Mouse (Mus musculus) forebrain, embryonic 15.5 days (tissue): ENCODE results near the gene Myl9. TPM values are rescaled to one million over a fixed set of nuclear protein-coding genes. Genes with fewer than 3 reads are reported as not detected.

Source experiments
- ATAC-seq: fragments of 200-750 bp; cut with Nextera tagmentation; replicated peaks from 2 replicates; pipeline ENCODE4 v1.8.0; 2017; ENCODE audit warnings: mild to moderate bottlenecking, moderate TSS enrichment, moderate library complexity
- H3K27ac ChIP-seq: fragments of 300-500 bp; sonication (generic); replicated peaks from 2 replicates; pipeline ENCODE4 v1.5.1; 2015; ENCODE audit warnings: mild to moderate bottlenecking, inconsistent platforms
- H3K27me3 ChIP-seq: fragments of 300-500 bp; sonication (generic); 2 replicates; pipeline ENCODE4 v1.6.1; 2015; ENCODE audit warnings: inconsistent platforms
- H3K36me3 ChIP-seq: fragments of 300-500 bp; sonication (generic); 2 replicates; pipeline ENCODE4 v1.6.1; 2015; ENCODE audit warnings: mild to moderate bottlenecking, inconsistent platforms
- H3K4me1 ChIP-seq: fragments of 300-500 bp; sonication (generic); 2 replicates; pipeline ENCODE4 v1.6.1; 2015; ENCODE audit warnings: inconsistent platforms
- H3K4me2 ChIP-seq: fragments of 300-500 bp; sonication (generic); replicated peaks from 2 replicates; pipeline ENCODE4 v1.6.1; 2015; ENCODE audit warnings: mild to moderate bottlenecking, inconsistent platforms
- H3K4me3 ChIP-seq: fragments of 300-500 bp; sonication (generic); 2 replicates; pipeline ENCODE4 v1.5.1; 2015; ENCODE audit warnings: mild to moderate bottlenecking, inconsistent platforms
- H3K9ac ChIP-seq: fragments of 300-500 bp; sonication (generic); replicated peaks from 2 replicates; pipeline ENCODE4 v1.6.1; 2015; ENCODE audit warnings: mild to moderate bottlenecking, inconsistent platforms
- H3K9me3 ChIP-seq: fragments of 300-500 bp; sonication (generic); 2 replicates; pipeline ENCODE4 v1.6.1; 2016; ENCODE audit warnings: inconsistent platforms
- WGBS: fragments of 180-500 bp; shearing (Covaris S2); methylation state at CpG from one replicate; pipeline ENCODE4 v1.1.7; 2015; ENCODE audit warnings: mixed read lengths; 5-methylcytosine and 5-hydroxymethylcytosine counted together
- polyA plus RNA-seq: library from polyadenylated mRNA; unstranded; fragments of >200 nt; fragmentation: Nextera tagmentation; extraction: Ambion mirVana; gene quantifications from 2 replicates; pipeline ENCODE4 v1.2.1, GENCODE M21; 2015

Gene Myl9
- polyA plus RNA-seq, 1 experiment from 2014 or later = 34.2 TPM

DNA sequence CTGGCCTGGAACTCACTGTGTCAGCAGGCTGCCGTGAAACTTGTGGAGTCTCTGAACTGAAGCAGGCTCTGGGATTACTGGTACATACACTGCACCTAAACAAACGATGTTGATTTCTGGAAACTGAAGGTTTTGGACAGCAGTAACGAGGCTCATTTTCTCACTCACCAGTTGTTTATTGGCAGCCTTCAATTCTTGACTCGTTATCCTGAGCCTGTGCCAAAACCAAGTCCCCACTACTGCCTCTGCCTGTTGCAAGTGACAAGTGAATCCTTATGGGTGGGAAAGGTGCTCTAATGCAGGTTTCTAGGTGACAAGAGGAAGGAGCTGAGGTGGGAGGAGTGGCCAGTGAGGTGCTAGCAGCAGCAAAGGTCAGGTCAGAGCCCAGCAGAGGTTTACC is 33.2 kb upstream of the Myl9 start:
- Histone ChIP-seq H3K4me1 (peaks cover 36% of the 10 kb centered on the region), H3K9me3 (no peaks in the 10 kb centered on the region), H3K27me3 (no peaks in the 10 kb centered on the region), H3K4me3 (no peak overlapping the region), H3K9ac (no peak overlapping the region), H3K27ac (no peak overlapping the region), H3K36me3 (peaks cover 12% of the 10 kb centered on the region; the same call in 1 of the 2 replicates), H3K4me2 (no peak overlapping the region)
- WGBS = 15% methylated on average over 4 of the region's 4 CpGs
- ATAC-seq = no peak

DNA sequence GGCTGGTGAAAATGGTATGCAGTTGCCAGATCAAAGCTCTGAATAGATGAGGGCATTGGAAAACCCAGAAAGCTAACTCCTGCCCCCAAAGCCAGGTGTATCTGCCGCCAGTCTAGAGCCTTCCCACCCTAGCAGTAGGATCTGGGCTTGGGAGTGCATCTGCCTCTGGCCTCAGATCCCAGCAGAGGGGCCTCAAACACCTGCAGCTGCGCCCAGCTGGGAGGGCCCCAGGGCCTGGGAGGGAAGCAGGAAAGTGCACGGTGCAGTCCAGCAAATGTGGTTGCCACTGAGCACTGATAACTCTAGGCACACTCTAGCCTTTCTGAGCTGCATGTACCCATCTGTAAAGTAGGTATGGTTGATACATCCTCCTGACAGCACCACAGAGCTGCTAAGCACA is 32.0 kb upstream of the Myl9 start:
- Histone ChIP-seq H3K9ac (no peak overlapping the region), H3K27me3 (no peaks in the 10 kb centered on the region), H3K36me3 (peaks cover 24% of the 10 kb centered on the region), H3K27ac (no peak overlapping the region), H3K4me2 (no peak overlapping the region), H3K9me3 (no peaks in the 10 kb centered on the region), H3K4me1 (peaks cover 31% of the 10 kb centered on the region), H3K4me3 (no peak overlapping the region)
- 71% methylated on average over 3 of the region's 3 CpGs for WGBS
- ATAC-seq = no peak

DNA sequence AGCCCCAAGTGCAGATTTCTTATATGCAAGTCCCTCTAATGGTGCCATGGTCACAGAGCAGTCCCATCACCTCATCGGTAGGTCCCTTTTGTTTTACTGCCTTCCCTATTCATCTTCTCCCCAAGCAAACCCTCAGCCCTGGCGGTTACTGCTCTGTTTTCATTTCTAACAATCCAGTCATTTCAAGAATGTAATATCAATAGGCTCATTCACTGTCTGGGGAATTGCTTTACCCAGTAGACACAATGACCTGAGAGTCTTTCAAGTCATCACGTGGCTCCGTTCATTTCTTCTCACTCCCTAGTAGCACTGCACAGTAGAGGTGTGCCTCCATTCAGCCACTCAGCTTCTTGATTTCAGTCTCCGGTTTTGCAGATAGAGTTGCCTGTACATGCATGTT is 30.8 kb upstream of the Myl9 start:
- no peak overlapping the region for H3K4me2 ChIP-seq
- ATAC-seq = no peak
- H3K9ac ChIP-seq = no peak overlapping the region
- H3K9me3 ChIP-seq = no peaks in the 10 kb centered on the region
- no peaks in the 10 kb centered on the region for H3K27me3 ChIP-seq
- H3K4me3 ChIP-seq = no peak overlapping the region
- no peak overlapping the region for H3K27ac ChIP-seq
- WGBS = 51% methylated on average over 5 of the region's 5 CpGs
- H3K4me1 ChIP-seq = peaks cover 31% of the 10 kb centered on the region
- H3K36me3 ChIP-seq = peaks cover 35% of the 10 kb centered on the region

DNA sequence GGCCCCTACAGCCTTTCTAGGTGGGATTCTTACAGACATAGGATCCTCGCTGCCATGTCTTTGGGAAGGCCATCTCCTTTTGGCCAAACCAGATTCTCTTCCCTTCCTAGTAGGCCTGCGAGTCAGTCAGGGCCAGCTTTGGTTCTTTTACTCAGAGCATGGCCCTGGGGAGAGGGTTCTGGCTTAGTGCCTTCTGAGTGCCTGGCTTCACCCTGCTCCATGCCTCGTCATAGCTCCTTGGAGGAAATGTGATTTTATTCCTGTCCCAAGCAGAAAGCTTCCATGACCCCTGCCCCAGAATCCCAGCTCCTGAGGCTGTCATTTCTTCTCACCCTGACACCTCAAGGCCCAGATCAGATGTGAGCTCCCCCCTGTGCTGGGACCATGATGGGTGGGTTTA is 27.9 kb upstream of the Myl9 start:
- ATAC-seq = no peak
- Histone ChIP-seq H3K4me3 (no peak overlapping the region), H3K9ac (no peak overlapping the region), H3K4me2 (no peak overlapping the region), H3K27me3 (no peaks in the 10 kb centered on the region), H3K4me1 (peaks cover 5% of the 10 kb centered on the region), H3K27ac (no peak overlapping the region), H3K36me3 (peaks cover 59% of the 10 kb centered on the region), H3K9me3 (no peaks in the 10 kb centered on the region)
- WGBS = 94% methylated on average over 3 of the region's 3 CpGs

DNA sequence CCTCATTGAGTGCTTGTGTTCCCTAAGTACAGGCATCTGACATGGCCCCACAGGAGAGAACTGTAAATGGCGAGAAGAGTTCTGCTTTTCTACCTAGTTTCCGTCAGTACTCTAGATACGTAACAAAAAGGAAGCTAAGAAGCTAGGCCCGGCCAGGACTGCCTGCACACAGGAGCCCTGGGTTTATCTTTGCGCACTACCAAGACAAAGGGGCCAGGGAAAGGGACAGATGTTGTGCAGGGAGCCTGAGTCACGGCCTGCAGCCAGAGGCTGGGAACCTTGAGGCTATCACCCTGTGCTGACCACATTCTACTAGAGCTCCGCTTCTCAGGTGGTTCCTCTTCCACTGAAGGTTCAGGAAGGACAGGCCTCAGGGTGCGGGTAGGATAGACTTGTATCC is 25.5 kb upstream of the Myl9 start:
- Histone ChIP-seq H3K27ac (no peak overlapping the region), H3K4me2 (no peak overlapping the region), H3K27me3 (no peaks in the 10 kb centered on the region), H3K9me3 (no peaks in the 10 kb centered on the region), H3K36me3 (peaks cover 80% of the 10 kb centered on the region), H3K9ac (no peak overlapping the region), H3K4me1 (no peaks in the 10 kb centered on the region), H3K4me3 (no peak overlapping the region)
- 91% methylated on average over 8 of the region's 8 CpGs for WGBS
- ATAC-seq = no peak

DNA sequence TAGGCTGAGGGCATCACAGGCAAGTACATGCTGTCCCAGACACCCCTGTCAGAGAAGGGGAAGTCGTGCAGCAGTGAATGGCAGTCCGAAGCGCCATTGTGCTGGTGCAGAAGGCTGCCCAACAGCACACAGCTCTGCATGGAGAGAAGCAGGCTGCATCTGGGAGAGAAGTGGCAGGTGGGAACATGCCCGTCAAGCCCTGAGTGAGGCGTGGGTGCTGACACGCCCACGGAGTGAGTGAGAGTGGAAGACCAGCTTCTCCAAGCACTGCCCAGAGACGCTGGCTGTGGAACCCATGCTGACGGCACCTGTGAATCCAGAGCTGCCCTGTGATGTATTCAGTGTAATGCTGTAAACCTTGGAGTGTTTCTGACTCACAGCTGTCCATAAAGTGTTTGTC is 18.3 kb upstream of the Myl9 start:
- Histone ChIP-seq H3K27ac (no peak overlapping the region), H3K4me2 (no peak overlapping the region), H3K4me3 (no peak overlapping the region), H3K9me3 (no peaks in the 10 kb centered on the region), H3K36me3 (peaks cover 93% of the 10 kb centered on the region), H3K4me1 (no peaks in the 10 kb centered on the region), H3K9ac (no peak overlapping the region), H3K27me3 (no peaks in the 10 kb centered on the region)
- ATAC-seq = 0 out of 2 replicates have a peak, but pooled peaks have one; percentile 6
- 98% methylated on average over 9 of the region's 9 CpGs for WGBS

DNA sequence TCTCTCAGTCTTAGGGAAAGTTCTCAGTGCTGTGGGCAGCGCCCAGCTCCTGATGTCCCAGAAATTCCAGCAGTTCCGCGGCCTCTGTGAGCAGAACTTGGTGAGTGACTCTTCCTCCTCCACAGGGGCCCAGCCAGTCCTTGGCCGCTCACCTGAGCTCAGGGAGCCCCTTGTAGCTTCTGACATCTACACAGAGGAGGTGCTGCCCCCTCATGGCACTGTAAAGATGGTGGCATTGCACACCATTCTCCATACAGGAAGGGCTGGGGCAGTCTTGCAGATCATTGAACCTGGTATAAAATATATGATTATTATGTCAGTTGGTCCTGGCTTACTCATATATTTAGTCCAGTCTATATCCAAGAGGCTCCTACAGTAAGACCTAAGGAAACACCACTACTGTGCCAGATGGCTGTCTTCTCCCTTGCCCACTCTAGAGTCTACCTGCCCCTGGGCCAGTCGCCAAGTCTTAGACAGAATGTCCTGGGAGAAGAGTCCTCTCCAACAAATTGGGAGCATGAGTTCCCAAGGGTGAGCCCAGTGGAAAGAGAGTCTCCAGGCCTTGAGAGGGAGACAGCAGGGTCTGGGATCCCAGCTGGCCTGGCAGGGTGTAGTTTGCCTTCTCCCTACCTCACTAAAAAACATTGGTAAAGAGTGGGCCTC is 14.2 kb upstream of the Myl9 start:
- Histone ChIP-seq H3K27ac (no peak overlapping the region), H3K36me3 (peaks cover 81% of the 10 kb centered on the region), H3K4me3 (no peak overlapping the region), H3K9ac (no peak overlapping the region), H3K4me2 (no peak overlapping the region), H3K9me3 (no peaks in the 10 kb centered on the region), H3K4me1 (no peaks in the 10 kb centered on the region), H3K27me3 (no peaks in the 10 kb centered on the region)
- ATAC-seq = no peak; the same call in 1 of the 2 replicates
- 92% methylated on average over 5 of the region's 5 CpGs for WGBS

DNA sequence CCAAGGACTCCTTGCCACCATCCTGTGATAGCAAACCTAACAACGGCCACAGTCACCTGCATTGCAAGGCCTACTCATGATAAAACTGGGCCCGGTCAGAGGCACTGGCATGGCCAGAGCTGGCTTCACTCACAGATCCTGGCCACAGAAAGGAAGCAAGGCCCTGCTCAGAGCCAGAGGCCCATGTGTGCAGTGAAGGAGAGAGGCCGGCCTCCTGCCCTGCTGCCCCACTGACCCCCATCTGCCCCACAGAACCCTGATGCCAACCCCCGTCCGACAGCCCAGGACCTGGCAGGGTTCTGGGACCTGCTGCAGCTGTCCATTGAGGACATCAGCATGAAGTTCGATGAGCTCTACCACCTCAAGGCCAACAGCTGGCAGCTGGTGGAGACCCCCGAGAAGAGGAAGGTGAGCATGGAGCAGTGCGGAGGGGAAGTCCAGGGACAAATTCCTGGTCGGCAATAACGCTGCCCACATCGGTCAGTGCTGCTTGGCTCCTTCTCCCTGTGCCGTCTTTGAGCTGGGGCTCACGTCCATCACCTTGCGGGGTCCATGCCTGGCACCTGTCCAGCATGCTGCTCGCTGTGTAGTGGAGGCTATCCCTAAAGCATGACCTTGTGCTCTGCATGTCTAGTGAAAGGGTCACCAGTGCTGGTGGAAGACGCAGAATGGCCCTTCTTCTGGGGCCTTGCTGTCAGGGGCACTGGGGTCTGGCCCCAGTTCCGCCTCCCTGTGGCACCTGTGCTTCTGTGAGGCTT is 13.5 kb upstream of the Myl9 start:
- H3K9me3 ChIP-seq = no peaks in the 10 kb centered on the region
- 95% methylated on average over 17 of the region's 17 CpGs for WGBS
- ATAC-seq = no peak

DNA sequence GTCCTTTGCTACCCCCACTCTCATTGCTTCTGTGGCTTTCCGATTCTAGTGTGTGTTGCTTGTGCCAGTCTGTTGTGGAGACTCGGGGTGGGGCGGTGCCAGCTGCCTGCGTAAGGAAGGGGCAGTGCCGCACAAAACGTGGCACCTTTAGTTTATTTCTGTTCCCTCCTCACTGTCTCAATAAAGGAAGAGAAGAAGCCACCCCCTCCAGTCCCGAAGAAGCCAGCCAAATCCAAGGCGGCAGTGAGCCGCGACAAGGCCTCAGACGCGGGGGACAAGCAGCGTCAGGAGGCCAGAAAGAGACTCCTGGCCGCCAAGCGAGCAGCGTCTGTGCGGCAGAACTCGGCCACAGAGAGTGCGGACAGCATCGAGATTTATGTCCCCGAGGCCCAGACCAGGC is 12.7 kb upstream of the Myl9 start:
- ATAC-seq = no peak
- 89% methylated on average over 21 of the region's 21 CpGs for WGBS
- H3K27me3 ChIP-seq = no peaks in the 10 kb centered on the region
- 0 out of 2 replicates have a peak, but pooled peaks cover 6% of the 10 kb centered on the region for H3K4me1 ChIP-seq
- H3K4me3 ChIP-seq = no peak overlapping the region
- no peak overlapping the region for H3K4me2 ChIP-seq
- peaks cover 66% of the 10 kb centered on the region for H3K36me3 ChIP-seq
- H3K27ac ChIP-seq = no peak overlapping the region
- H3K9ac ChIP-seq = no peak overlapping the region
- no peaks in the 10 kb centered on the region for H3K9me3 ChIP-seq

More for the DNA sequence above, 13.5 kb upstream of the Myl9 start:
- Histone ChIP-seq H3K27me3 (no peaks in the 10 kb centered on the region), H3K27ac (no peak overlapping the region), H3K36me3 (peaks cover 74% of the 10 kb centered on the region), H3K4me3 (no peak overlapping the region), H3K4me2 (no peak overlapping the region), H3K4me1 (0 out of 2 replicates have a peak, but pooled peaks cover 4% of the 10 kb centered on the region), H3K9ac (no peak overlapping the region)

DNA sequence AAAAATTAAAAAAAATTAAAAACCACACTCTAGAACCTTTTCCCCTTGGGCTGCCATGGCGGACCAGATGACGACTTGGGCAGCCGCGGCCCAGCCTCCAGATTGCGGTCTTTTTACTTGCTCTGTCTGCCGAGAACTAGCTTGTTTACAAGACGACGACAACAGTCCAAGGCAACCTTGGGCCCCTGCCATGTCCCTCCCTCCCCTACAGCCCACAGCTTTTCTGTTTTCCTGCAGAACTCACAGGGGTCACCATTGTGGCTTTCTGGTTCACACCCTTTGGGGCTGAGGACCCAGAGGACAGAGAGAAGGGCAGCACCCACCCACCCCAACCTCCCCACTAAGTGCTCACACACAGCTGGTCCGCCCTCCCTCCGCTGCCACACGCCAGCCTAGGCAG is 12.1 kb upstream of the Myl9 start:
- no peaks in the 10 kb centered on the region for H3K9me3 ChIP-seq
- H3K4me1 ChIP-seq = 0 out of 2 replicates have a peak, but pooled peaks cover 6% of the 10 kb centered on the region
- H3K9ac ChIP-seq = no peak overlapping the region
- H3K4me2 ChIP-seq = no peak overlapping the region
- WGBS = 76% methylated on average over 11 of the region's 11 CpGs
- no peak overlapping the region; the same call in 1 of the 2 replicates for H3K27ac ChIP-seq
- no peak overlapping the region for H3K4me3 ChIP-seq
- peaks cover 60% of the 10 kb centered on the region for H3K36me3 ChIP-seq
- no peaks in the 10 kb centered on the region for H3K27me3 ChIP-seq
- ATAC-seq = no peak

DNA sequence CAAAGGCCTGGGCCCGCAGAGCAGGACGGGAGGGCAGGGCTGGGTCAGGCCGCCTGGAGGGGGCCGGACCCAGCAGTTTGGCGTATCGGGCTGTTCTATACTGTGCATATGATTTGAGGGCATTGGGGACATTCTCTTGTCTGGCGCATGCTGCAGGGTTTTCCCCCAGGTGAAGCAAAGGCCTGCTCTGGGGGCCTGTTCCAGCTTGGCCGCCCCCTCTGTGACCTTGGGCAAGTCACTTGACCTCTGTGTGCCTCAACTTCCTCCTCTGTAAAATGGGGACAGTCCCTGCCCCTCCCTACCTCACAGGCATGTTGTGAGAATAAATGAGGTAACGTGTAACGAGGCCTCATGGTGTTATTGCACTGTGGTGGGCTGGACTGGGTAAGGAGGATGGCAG is 11.2 kb upstream of the Myl9 start:
- 94% methylated on average over 10 of the region's 10 CpGs for WGBS
- Histone ChIP-seq H3K27ac (no peak overlapping the region), H3K9me3 (no peaks in the 10 kb centered on the region), H3K4me1 (0 out of 2 replicates have a peak, but pooled peaks cover 6% of the 10 kb centered on the region), H3K27me3 (no peaks in the 10 kb centered on the region), H3K4me3 (no peak overlapping the region), H3K4me2 (no peak overlapping the region), H3K9ac (no peak overlapping the region), H3K36me3 (peaks cover 50% of the 10 kb centered on the region)
- ATAC-seq = no peak

DNA sequence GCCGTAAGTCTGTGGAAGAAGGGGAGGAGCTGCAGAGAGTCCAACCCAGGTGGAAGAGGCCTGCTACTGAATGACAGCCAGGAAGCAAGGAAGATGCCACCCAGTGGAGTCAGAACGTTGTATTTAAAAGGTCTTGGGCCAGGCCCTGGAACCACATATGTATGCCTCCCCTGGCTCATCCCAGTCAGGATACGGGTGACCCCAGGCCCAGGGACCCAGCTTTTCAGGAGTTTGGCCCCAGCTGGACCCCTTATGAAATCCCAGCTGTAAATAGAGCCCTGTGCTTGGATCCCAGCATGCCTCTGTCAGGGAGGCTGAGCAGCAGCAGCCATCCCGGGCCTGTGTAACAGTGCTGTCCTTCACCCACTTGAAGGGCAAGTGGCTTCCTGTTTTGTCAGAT is 10.5 kb upstream of the Myl9 start:
- no peak for ATAC-seq

More for the DNA sequence above, 10.5 kb upstream of the Myl9 start:
- Histone ChIP-seq H3K4me1 (0 out of 2 replicates have a peak, but pooled peaks cover 6% of the 10 kb centered on the region), H3K36me3 (peaks cover 43% of the 10 kb centered on the region), H3K9me3 (no peaks in the 10 kb centered on the region), H3K4me3 (no peak overlapping the region), H3K9ac (no peak overlapping the region), H3K27me3 (no peaks in the 10 kb centered on the region), H3K4me2 (no peak overlapping the region), H3K27ac (no peak overlapping the region; the same call in 1 of the 2 replicates)
- WGBS = 77% methylated on average over 4 of the region's 4 CpGs
